Mouse (Mus musculus) liver, embryonic 14.5 days (tissue): ENCODE measurements around the gene Arrb2.

Source experiments
- CTCF ChIP-seq: IDR thresholded peaks from 2 replicates; pipeline ENCODE4 v1.5.1; 2016; ENCODE audit warnings: antibody characterized with exemption, low read depth, control low read depth
- EP300 ChIP-seq: IDR thresholded peaks from 2 replicates; pipeline ENCODE4 v1.6.1; 2016; ENCODE audit warnings: antibody characterized with exemption, low read depth

GRCm38 (mm10) chr11:70467902-70468619, 35.6 kb downstream of the Arrb2 start:
- TF ChIP-seq CTCF = no peak
- TF ChIP-seq EP300 = no peak
